Mouse (Mus musculus) hindbrain, postnatal 0 days (tissue): ENCODE measurements around the gene 1810037I17Rik. TPM values are rescaled to one million over a fixed set of nuclear protein-coding genes. Genes with fewer than 3 reads are reported as not detected.
"Not testable (repeated sequence)": the region's sequence is repeated elsewhere in the genome, so short reads cannot be mapped to it uniquely, and the experiment has no call there.

Source experiments
- ATAC-seq: fragments of 200-750 bp; cut with Nextera tagmentation; 2 replicates; pipeline ENCODE4 v1.8.0; 2017; ENCODE audit warnings: mild to moderate bottlenecking, moderate TSS enrichment, moderate library complexity
- DNase-seq: peaks from one replicate; pipeline ENCODE4 v3.0.0-alpha.2; 2015; ENCODE audit warnings: low spot score
- H3K27ac ChIP-seq: fragments of 300-500 bp; sonication (generic); 2 replicates; pipeline ENCODE4 v1.5.1; 2014; ENCODE audit warnings: mild to moderate bottlenecking
- H3K27me3 ChIP-seq: fragments of 300-500 bp; sonication (generic); 2 replicates; pipeline ENCODE4 v1.6.1; 2014; ENCODE audit warnings: low read length, mixed read lengths; ENCODE audit not compliant: insufficient read depth
- H3K36me3 ChIP-seq: fragments of 300-500 bp; sonication (generic); 2 replicates; pipeline ENCODE4 v1.6.1; 2014; ENCODE audit warnings: low read length, mixed read lengths; ENCODE audit not compliant: insufficient read depth
- H3K4me1 ChIP-seq: fragments of 300-500 bp; sonication (generic); 2 replicates; pipeline ENCODE4 v1.6.1; 2014; ENCODE audit warnings: antibody characterized with exemption, low read length, mixed read lengths; ENCODE audit not compliant: insufficient read depth
- H3K4me2 ChIP-seq: fragments of 300-500 bp; sonication (generic); 2 replicates; pipeline ENCODE4 v1.6.1; 2014; ENCODE audit warnings: low read depth, mild to moderate bottlenecking, low read length, moderate library complexity, mixed read lengths
- H3K4me3 ChIP-seq: fragments of 300-500 bp; sonication (generic); 2 replicates; pipeline ENCODE4 v1.5.1; 2014; ENCODE audit warnings: low read length
- H3K9ac ChIP-seq: fragments of 300-500 bp; sonication (generic); replicated peaks from 2 replicates; pipeline ENCODE4 v1.6.1; 2014; ENCODE audit warnings: mild to moderate bottlenecking, low read length, moderate library complexity, mixed read lengths
- H3K9me3 ChIP-seq: fragments of 300-500 bp; sonication (generic); 2 replicates; pipeline ENCODE4 v1.6.1; 2016; ENCODE audit warnings: low read length, mixed read lengths
- CTCF ChIP-seq: IDR thresholded peaks from 2 replicates; pipeline ENCODE4 v1.5.1; 2016; ENCODE audit warnings: antibody characterized with exemption, control low read depth, low read depth
- WGBS: fragments of 180-500 bp; shearing (Covaris S2); extraction: QIAGEN DNeasy Blood & Tissue Kit; methylation state at CpG from one replicate; pipeline ENCODE4 v1.1.7; 2014; 5-methylcytosine and 5-hydroxymethylcytosine counted together
- polyA plus RNA-seq: library from polyadenylated mRNA; unstranded; fragments of >200 nt; fragmentation: Nextera tagmentation; extraction: Ambion mirVana; gene quantifications from 2 replicates; pipeline ENCODE4 v1.2.1, GENCODE M21; 2015
- total RNA-seq: library from RNA; depleted of rRNA; stranded (reverse); fragments of >200 nt; gene quantifications from 2 replicates; pipeline ENCODE4 v1.2.3, GENCODE M21; 2014

The 1810037I17Rik gene
- total and polyA plus RNA-seq, 2 experiments from 2014 or later: 39.3 to 122 TPM

GRCm38 (mm10) chr3:122932466-122932865 is 8.5 kb downstream of the 1810037I17Rik start:
- Histone ChIP-seq H3K36me3 (peaks cover 12% of the 10 kb centered on the region; the same call in 1 of the 2 replicates), H3K4me3 (no peak overlapping the region), H3K9ac (no peak overlapping the region), H3K27me3 (no peaks in the 10 kb centered on the region), H3K9me3 (no peaks in the 10 kb centered on the region), H3K4me1 (no peaks in the 10 kb centered on the region), H3K4me2 (no peak overlapping the region), H3K27ac (no peak overlapping the region)
- 91% methylated on average over 1 of the region's 1 CpGs for WGBS
- no peak for TF ChIP-seq CTCF
- ATAC-seq: no peak
- DNase-seq: no peak

GRCm38 (mm10) chr3:122937176-122937575 is 13.2 kb downstream of the 1810037I17Rik start:
- not testable (repeated sequence) for H3K27me3 ChIP-seq, H3K4me2 ChIP-seq, ATAC-seq, H3K27ac ChIP-seq, H3K9me3 ChIP-seq, H3K4me1 ChIP-seq, H3K4me3 ChIP-seq, DNase-seq, H3K9ac ChIP-seq
- peaks cover 12% of the 10 kb centered on the region; the same call in 1 of the 2 replicates for H3K36me3 ChIP-seq
- 80% methylated on average over 13 of the region's 13 CpGs for WGBS

GRCm38 (mm10) chr3:122939215-122939614 is 15.2 kb downstream of the 1810037I17Rik start:
- H3K4me2 ChIP-seq: no peak overlapping the region
- no peak overlapping the region for H3K9ac ChIP-seq
- H3K9me3 ChIP-seq: no peaks in the 10 kb centered on the region
- no peak overlapping the region for H3K27ac ChIP-seq
- H3K4me1 ChIP-seq: no peaks in the 10 kb centered on the region
- WGBS: 73% methylated on average over 2 of the region's 2 CpGs
- TF ChIP-seq CTCF: peak; percentile 62
- ATAC-seq (no peak), DNase-seq (peak; percentile 74)
- peaks cover 5% of the 10 kb centered on the region; the same call in 1 of the 2 replicates for H3K36me3 ChIP-seq
- no peak overlapping the region for H3K4me3 ChIP-seq
- H3K27me3 ChIP-seq: no peaks in the 10 kb centered on the region

- Histone ChIP-seq H3K4me3 (no peak overlapping the region), H3K27me3 (no peaks in the 10 kb centered on the region), H3K9me3 (no peaks in the 10 kb centered on the region), H3K27ac (no peak overlapping the region), H3K4me1 (no peaks in the 10 kb centered on the region), H3K36me3 (0 out of 2 replicates have a peak, but pooled peaks cover 4% of the 10 kb centered on the region), H3K4me2 (no peak overlapping the region), H3K9ac (no peak overlapping the region)
- TF ChIP-seq CTCF: no peak
- ATAC-seq: no peak
- DNase-seq: no peak
- 73% methylated on average over 6 of the region's 6 CpGs for WGBS
These were observed 19.4 kb downstream of the 1810037I17Rik start for GRCm38 (mm10) chr3:122943387-122943890.

- H3K27ac ChIP-seq: no peak overlapping the region
- no peak for ATAC-seq
- H3K4me3 ChIP-seq: no peak overlapping the region
- no peaks in the 10 kb centered on the region for H3K27me3 ChIP-seq
- peaks cover 16% of the 10 kb centered on the region for H3K36me3 ChIP-seq
- H3K9ac ChIP-seq: no peak overlapping the region
- no peak for TF ChIP-seq CTCF
- no peaks in the 10 kb centered on the region for H3K9me3 ChIP-seq
- H3K4me2 ChIP-seq: no peak overlapping the region
- DNase-seq: no peak
- no peaks in the 10 kb centered on the region for H3K4me1 ChIP-seq
- WGBS: 92% methylated on average over 2 of the region's 2 CpGs
These were observed 26.1 kb downstream of the 1810037I17Rik start for GRCm38 (mm10) chr3:122950129-122950528.

- H3K9me3 ChIP-seq: no peaks in the 10 kb centered on the region
- no peaks in the 10 kb centered on the region for H3K27me3 ChIP-seq
- no peak for TF ChIP-seq CTCF
- DNase-seq: no peak
- no peak overlapping the region for H3K4me2 ChIP-seq
- H3K36me3 ChIP-seq: 0 out of 2 replicates have a peak, but pooled peaks cover 4% of the 10 kb centered on the region
- no peak overlapping the region for H3K9ac ChIP-seq
- 85% methylated on average over 5 of the region's 5 CpGs for WGBS
- no peak overlapping the region for H3K4me3 ChIP-seq
- no peak for ATAC-seq
- no peak overlapping the region for H3K27ac ChIP-seq
- H3K4me1 ChIP-seq: no peaks in the 10 kb centered on the region
These were observed 40.3 kb downstream of the 1810037I17Rik start for GRCm38 (mm10) chr3:122964301-122964700.

- H3K4me2 ChIP-seq: no peak overlapping the region
- no peaks in the 10 kb centered on the region for H3K36me3 ChIP-seq
- 86% methylated on average over 9 of the region's 9 CpGs for WGBS
- no peak overlapping the region for H3K27ac ChIP-seq
- no peaks in the 10 kb centered on the region for H3K4me1 ChIP-seq
- no peak for TF ChIP-seq CTCF
- H3K27me3 ChIP-seq: no peaks in the 10 kb centered on the region
- no peak for ATAC-seq
- no peak overlapping the region for H3K4me3 ChIP-seq
- no peak overlapping the region for H3K9ac ChIP-seq
- DNase-seq: no peak
- no peaks in the 10 kb centered on the region for H3K9me3 ChIP-seq
These were observed 44.4 kb downstream of the 1810037I17Rik start for GRCm38 (mm10) chr3:122968391-122968790.
